Mouse (Mus musculus): Measurements from ENCODE around the gene BC051019.

The BC051019 gene

DNA sequence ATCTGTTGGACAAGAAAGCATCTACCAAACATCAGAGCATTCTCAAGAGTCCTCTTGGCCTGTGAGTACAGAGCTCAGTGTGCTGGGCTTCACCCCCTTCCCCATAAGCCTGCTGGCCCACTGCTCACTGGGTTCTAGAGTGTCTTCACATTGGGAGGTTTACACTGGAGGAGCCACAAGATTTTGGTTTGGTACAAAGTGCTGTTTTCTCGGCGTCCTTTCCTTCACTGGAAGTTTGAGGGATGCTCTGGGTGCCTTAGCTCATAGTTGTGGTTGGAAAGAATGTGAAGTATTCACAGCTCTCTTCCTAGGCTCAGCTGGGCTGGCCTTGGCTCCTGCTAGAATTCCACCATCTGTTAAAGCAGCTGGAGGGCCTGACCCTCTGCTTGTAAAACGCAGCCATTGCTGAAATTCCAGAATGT, 14.7 kb downstream of the BC051019 start:
- in situ Hi-C loops (cut with MboI, MseI), result no loop called here

DNA sequence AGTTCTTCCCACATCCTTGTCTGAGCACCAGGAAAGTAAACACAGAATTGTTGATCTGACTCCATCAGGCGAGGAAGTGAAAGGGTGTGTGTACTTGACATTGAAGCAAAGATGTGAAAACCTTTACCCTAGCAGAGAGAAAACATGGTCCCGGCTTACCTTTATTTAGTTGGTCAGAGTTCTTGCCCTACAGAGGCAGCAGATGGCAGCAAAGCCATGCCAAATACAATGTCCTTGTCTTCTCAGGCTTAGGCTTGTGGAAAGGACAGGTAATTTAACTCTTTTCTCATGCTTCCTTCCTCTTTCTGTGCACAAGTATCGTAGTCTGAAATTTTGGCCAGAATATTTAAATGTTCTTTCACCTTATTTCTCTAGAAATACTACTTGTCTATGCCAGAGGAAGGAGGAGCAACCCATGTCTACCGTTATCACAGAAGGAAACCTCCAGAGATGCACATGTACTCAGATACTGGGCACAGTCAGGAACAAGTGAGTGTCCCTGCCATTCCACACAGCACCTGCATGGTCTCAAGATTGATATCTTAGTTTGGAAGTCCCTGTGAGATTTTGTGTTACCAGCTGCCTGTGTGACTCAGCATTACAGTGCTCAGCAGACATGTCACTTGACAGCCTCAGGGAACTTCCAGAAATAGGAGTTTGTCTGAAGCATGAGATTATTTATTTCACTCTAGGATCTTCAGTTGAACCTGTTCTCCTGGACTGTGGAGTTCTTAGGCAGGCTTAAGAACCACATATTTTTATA, 16.4 kb downstream of the BC051019 start:
- in situ Hi-C loops (cut with MboI, MseI), result no loop called here

DNA sequence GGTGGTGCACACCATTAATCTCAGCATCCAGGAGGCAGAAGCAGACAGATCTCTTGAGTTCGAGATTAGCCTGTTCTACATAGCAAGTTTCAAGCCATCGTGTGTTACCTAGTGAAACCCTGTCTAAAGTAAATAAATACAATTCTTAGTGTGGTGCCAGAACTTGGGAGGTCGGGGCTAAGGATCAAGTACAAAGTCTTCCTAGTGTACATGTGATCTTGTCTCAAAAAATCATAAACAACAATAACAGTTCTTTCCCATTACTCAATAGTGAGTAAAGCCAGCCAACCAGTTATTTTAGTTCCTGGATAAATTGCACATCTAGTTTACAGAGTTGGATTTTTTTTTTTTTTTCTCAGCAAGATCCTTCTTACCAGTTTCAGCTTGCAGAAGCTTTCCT, 19.2 kb downstream of the BC051019 start:
- in situ Hi-C loops (cut with MboI, MseI), result no loop called here

DNA sequence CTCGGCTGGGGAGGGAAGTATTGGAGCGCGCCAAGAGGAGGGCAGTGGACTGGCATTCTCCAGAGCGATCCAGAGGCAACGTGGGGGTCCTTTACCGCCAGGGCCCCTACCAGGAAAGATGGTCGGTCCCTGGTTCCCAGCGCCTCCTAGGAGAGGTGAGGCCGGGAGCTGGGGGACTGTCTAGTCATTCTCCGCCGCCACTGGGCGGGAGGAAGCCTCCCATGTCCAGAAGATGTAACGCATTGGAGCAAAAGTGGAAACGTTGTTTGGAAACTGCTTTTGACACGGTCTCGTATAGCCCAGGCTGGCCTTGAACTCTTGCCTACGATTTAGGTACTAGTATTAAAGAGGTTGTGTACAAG, 19.7 kb downstream of the BC051019 start:
- in situ Hi-C loops (cut with MboI, MseI), result no loop called here

DNA sequence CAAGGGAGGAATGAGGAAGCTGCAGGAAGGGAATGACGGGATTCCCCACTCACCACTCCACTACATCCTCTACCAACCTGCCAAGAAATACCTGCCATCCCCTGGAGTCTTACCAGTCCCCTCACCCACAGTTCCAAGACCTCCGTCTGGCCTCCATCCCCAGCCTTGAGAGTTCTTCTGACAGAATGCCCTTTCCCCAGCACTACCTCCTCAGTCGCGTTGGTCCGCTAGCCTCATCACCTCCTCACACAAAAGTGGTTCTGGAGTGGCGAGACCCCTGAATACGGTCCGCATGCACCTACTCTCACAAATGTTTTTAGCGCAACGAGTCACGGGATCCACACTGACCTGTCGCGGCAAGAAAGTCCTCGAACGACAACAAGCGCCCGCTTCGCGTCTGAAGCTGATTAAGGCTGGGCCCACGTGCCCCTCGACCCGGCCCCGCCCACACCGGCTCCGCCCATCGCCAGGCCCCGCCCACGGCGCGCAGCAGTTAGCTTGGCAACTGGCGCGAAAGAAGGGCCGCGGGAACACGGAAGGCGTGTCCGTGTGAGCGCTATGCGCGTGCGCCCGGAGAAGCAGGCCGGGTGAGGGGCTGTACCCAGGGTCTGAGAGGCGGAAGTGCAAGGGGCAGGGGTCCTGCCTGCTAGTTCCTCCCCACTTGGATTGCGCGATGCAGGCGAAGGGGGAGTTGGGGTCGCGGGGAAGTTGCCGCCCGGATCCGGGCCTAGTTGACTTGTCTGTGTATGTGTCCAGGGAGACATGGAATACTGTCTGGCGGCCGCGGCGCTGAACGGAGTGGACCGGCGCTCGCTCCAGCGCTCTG, 20.2 kb downstream of the BC051019 start, which contains the start of the genes St5 and Akip1:
Gene St5, minus strand, starts transcription at position 416 of the 826 bp plus-strand sequence.
Gene Akip1, plus strand, starts transcription at position 501 of the 826 bp plus-strand sequence.
- in situ Hi-C loops (cut with MboI, MseI), result no loop called here

DNA sequence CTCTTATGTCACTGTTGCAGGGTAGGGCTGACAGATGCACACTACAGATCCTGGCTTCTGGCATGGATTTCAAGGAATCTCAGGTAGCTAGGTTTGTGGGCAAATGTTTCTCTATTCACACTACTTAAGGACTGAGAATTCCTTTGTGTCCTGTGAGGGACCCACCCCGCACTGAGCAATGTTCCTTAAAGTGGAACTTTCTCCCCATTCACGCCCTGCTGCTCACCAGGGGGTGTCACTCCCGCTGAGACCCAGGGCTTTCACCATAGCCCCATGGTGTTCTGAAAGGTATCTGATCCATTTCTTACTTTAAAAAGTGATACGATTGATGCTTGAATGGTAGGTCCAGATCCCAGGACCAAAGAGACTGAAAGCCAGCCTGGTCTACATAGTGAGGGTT, 20.9 kb downstream of the BC051019 start:
- in situ Hi-C loops (cut with MboI, MseI), result no loop called here

DNA sequence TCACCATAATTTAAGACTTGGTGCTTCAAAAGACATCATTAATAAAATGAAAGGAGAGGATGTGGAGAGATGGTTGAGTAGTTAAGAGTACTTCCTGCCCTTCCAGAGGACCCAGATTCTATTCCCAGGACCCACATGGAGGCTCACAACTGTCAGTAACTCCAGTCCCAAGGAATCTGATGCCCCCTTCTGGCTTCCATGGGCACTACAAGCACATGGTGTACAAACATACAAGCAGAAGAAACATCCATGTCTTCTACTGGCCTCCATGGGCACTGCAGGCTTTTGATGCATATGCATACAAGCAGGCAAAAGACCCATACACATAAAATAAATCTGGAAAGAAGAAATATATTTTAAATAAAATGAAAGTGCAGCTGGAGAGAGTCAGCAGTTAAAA, 23.4 kb downstream of the BC051019 start:
- in situ Hi-C loops (cut with MboI, MseI), result no loop called here

DNA sequence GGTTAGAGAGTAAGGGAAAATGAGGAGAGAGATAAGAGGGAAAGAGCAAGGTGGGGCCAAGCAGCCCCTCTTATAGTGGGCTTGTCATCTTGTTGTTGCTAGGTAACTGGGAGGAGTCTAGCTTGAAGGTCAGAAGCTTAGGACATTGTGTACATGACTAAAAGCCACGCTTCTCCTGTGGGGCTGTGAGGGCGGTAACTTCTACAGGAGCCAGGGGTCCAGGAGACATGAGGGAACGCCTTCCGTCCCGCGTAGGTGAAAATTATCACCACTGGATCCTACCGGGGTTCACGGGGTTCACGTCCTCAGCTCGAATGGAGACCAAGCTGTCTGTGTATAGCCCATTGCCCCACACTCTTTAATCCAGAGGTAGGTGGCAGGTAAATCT, 28.3 kb downstream of the BC051019 start:
- in situ Hi-C loops (cut with MboI, MseI), result no loop called here

DNA sequence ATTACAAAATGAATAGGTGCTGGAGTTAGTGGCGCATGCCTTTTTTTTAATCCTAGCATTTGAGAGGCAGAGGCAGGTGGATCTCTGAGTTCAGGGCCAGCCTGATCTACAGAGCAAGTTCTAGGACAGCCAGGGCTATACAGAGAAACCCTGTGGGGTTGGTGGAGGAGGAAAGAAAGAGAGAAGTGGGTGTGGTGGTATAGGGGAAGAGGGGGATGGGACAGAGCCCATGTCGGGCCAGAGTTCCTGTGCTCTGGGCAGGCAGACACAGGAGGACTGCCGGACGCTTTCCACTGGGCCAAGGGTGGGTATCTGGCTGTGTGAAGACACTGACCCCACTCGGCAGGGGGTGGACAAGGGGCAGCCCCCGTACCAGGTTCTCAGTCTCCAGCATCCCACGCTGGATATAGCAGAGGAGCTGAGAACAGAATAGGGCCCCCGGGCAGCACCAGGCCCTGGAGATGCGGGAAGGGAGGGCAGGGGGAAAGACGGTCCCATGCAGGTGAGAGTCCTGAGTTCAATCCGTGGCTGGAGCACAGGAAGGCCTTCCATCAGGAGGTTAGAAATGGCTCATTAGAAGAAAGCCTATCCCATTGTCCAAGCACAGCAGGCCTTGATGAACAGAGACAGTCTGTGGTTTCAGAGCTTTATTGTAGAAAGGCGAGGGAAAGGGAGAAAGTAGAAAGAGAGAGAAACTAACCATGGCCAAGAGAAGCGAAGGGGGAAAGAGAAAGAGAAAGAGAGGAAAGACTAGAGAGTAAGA, 28.9 kb downstream of the BC051019 start:
- in situ Hi-C loops (cut with MboI, MseI), result no loop called here

DNA sequence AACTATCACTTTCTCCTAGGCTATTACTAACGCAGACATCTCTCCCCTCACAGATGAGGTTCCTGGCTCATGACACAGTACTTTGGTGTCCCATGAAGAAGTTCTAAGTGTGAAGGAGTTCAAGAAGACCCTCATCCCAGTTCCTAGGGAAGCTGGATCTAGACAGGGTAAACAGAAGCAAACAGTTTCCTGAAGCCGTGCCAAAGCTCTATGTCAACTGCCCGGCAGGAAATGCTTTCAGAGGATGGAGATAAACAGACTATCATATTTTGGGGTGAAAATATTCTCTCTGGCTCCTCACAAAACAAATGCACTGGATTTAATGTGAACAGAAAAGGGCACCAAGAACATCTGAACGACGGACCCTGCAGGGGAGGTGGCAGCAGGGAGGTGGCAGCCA, 32.7 kb downstream of the BC051019 start:
- in situ Hi-C loops (cut with MboI, MseI), result no loop called here

DNA sequence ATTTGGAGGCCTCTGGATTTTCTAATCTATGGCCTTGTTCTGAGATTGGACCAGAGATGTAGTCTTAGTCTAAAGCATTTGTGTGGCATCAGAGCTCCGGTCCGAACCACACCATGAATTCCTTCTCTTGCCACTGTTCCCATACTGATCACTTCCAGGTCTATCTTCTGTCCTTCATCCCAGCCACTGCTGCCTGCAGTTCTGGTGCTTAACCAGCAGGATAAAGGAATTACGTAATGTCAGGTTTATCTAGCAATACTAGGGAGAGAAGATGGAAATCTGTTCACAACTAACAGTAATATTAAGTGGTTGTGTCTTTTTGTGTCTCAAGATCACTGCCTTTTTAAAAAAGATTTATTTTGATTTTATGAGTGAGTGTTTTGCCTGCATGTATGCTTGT, 33.5 kb downstream of the BC051019 start:
- in situ Hi-C loops (cut with MboI, MseI), result no loop called here

DNA sequence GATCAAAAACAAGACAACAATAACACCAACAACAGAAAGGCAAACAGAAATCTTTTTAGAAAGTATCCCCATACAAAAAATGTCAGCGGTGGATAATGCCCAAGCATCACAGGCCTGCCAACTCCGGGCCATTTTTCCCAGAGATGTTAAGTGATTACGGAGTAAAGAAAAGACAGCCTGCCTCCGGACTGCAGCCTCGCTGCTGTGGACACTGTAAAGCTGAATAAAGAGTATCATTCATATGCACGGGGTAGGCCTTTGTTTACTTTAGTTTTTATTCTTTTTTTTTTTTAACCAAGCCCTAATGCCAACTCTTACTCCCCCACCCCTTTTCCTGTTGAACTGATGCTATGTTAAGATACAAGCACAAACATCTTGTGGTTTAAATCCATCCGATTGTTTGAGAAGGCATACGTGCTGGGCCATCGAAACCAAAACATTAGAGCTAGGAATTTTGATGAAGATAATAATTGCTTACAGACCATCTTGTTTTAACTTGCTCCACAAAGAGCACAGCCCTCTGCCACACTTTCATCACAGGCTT, 37.0 kb downstream of the BC051019 start:
- in situ Hi-C loops (cut with MboI, MseI), result no loop called here

DNA sequence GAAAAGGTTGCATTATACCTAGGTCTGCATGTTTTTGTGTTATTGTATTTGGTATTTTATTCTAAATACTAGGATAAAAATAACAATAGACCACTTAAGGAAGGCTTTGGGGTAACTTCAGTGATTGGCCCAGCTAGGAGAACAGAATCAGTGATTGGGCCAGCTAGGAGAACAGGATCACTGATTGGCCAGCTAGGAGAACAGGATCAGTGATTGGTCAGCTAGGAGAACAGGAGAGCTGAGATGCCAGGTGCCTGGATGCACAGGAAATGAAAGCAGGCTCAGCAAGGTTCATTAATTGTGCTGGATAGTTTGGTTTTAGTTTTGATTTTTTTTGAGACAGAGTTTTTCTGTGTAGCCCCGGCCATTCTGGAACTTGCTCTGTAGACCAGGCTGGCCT, 42.8 kb downstream of the BC051019 start:
- in situ Hi-C loops (cut with MboI, MseI), result no loop called here

DNA sequence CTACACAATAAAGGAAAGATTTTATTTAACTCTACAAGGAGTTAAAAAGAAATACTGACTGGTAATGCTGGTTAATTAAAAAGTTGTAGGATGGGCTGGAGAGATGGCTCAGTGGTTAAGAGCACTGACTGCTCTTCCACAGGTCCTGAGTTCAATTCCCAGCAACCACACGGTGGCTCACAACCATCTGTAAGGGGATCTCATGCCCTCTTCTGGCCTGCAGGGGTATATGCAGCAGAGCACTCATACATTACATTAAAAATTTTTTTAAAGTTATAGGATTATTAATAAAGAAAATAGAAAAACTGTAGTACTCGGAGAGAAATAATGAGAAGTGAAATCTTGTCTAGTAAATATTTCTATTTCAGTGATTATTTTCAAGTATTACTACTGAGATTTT, 43.4 kb downstream of the BC051019 start:
- in situ Hi-C loops (cut with MboI, MseI), result no loop called here

DNA sequence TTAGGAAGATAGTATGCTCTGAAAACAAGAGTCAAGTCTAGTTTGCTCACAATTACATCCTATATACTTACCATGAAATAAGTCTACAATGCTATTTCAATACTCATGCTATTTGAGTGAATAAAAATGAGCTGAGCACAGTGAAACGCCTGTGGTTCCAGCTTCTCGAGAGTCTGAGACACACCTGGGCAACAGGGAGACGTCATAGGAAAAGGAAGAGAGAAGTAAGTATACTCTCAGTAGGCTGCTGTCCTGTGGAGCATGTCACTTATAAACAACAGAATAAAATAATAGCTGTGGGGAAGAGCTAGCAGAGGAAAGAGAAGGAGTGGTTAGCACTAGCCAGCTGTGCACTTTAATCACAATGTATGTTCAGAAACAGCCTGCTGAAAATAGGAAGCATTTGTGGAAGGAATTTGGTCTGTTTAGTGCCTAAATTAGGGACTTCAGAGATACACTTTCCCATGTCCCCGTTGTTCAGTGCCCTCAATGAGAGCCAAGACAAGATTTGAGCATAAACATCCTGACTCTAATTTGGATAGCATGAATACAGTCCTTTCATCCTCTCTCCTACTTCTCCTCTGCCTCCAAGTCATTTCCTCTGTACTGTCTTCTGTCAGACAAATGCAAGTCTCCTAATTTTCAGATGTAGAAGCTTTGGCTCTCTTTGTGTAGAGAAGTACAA, 48.6 kb downstream of the BC051019 start:
- in situ Hi-C loops (cut with MboI, MseI), result no loop called here

DNA sequence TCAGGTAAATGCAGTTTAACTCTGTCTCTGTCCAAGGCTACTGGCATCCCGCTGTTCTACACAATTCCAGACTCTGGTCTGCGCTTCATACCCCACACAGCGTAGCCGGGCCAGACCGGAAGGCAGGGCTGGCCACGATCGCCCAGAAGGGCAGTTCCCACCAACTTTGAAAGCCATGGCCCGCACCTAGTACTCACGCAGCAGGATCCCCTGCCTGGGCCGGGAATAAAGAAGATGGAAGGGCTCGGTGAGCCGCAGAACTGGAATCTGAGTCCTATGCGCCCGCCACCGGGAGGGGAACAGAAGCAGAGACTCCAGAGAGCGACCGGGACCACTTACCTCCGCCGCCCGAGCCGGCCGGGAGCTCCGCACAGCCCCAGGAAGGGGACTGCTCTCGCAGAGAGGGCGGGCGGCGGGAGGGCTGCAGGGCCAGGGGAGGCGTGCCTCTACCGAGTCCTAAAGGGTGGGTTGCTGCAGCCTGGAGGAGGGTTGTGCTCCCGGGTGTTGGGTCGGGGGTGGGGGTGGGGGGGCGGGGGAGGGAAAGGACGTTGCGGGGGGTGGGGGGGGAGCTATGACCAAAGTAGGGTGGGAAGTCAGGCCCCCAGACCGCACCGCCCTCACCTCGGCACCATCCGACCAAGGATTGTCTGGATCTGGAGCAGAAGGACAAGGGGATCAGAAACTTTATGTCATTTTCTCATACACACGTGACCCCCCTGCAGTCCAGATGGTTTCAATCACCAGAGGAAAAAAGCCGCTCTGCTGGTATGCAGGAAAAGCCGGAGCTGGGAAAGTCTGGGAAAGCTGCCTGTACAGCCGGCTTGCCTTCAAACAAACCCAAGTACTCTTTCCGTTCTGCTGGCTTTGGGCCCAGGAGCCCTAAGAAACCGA, 51.8 kb downstream of the BC051019 start:
- in situ Hi-C loops (cut with MboI, MseI), result no loop called here

DNA sequence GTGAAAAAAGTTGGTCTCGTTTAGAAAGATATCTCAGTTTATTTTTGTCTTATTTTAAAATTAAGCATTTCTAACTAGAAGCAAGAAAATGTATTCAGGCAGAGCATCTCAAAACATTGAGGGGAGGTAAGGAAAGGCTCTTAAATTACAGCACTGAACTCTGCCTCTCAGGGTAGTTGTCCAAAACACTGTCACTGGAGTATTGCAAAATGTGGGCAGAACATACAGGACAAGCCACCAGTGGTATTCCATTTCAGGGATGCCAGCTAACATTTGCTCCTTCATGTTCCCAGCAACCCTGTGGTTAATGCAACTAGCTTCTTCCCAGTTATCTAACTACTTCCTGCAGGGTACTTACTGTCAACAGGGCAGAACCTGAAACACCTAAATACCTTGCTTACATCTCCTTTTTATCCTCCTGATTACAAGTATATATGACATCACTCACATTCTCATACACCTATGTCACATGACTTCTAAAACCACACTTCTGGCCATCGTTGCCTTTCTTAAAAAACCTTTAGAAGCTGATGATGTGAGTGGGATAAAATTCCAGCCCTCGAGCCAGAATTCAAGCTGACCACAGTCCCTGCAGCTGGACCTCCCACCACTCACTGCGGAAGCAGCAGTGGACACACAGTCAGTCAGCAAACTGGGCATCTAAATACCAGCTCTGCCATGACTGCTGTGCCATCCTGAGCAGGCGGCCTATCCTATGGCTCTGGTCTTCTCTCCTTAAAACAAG, 54.1 kb downstream of the BC051019 start:
- in situ Hi-C loops (cut with MboI, MseI), result no loop called here

DNA sequence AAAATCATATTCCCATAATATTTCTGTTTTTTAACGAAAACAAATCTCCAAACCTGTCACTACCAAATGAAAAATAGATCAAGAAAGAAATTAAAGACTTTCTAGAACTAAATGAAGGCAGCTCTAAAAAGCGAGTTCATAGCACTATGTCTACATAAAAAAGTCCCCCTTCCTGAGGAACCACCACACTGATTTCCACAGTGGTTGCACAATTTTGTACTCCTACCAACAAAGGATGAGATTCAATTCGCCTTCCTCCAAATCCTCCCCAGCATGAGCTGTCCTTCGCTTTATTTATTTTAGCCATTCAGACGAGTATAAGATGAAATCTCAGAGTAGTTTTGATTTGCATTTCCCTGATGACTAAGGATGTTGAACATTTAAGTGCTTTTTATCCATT, 57.0 kb downstream of the BC051019 start:
- in situ Hi-C loops (cut with MboI, MseI), result no loop called here

DNA sequence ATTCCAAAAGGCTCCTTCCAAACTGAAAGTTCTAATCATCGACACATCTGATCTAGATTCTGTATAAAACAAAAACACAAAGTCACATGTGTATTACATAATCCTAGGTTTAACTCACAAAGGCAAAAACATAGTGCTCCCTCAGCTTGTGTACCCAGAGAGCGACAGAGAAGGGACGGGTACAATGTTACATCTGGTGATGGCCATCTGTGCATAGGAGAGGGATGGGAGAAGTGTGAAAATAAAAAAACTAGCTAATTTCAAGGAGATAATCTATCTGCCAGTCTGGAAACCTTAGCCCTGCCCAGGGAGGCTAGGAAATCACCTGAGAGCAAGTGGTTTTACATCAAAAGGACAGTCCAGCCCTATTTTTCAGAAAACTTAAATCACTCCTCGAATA, 61.0 kb downstream of the BC051019 start:
- in situ Hi-C loops (cut with MboI, MseI), result no loop called here

All from T-helper 1 cell (primary cell).